Mouse (Mus musculus) limb, embryonic 12.5 days (tissue): ENCODE data around the gene Mbd3. TPM values are rescaled to one million over a fixed set of nuclear protein-coding genes. Genes with fewer than 3 reads are reported as not detected.

Source experiments
- ATAC-seq: fragments of 200-750 bp; cut with Nextera tagmentation; 2 replicates; pipeline ENCODE4 v1.8.0; 2017; ENCODE audit warnings: low read depth, moderate TSS enrichment; ENCODE audit not compliant: insufficient number of reproducible peaks, insufficient read depth, low FRiP score, low TSS enrichment
- H3K27ac ChIP-seq: fragments of 300-500 bp; sonication (generic); 2 replicates; pipeline ENCODE4 v1.5.1; 2016; ENCODE audit warnings: mild to moderate bottlenecking, moderate library complexity
- H3K27me3 ChIP-seq: fragments of 300-500 bp; sonication (generic); 2 replicates; pipeline ENCODE4 v1.6.1; 2016; ENCODE audit warnings: mild to moderate bottlenecking, moderate library complexity
- H3K36me3 ChIP-seq: fragments of 300-500 bp; sonication (generic); 2 replicates; pipeline ENCODE4 v1.6.1; 2016; ENCODE audit warnings: mild to moderate bottlenecking, moderate library complexity
- H3K4me1 ChIP-seq: fragments of 300-500 bp; sonication (generic); replicated peaks from 2 replicates; pipeline ENCODE4 v1.6.1; 2016
- H3K4me2 ChIP-seq: fragments of 300-500 bp; sonication (generic); 2 replicates; pipeline ENCODE4 v1.6.1; 2016; ENCODE audit warnings: mild to moderate bottlenecking, moderate library complexity
- H3K4me3 ChIP-seq: fragments of 300-500 bp; sonication (generic); replicated peaks from 2 replicates; pipeline ENCODE4 v1.5.1; 2016; ENCODE audit warnings: mild to moderate bottlenecking
- H3K9ac ChIP-seq: fragments of 300-500 bp; sonication (generic); replicated peaks from 2 replicates; pipeline ENCODE4 v1.6.1; 2016; ENCODE audit warnings: mild to moderate bottlenecking, moderate library complexity
- H3K9me3 ChIP-seq: fragments of 300-500 bp; sonication (generic); 2 replicates; pipeline ENCODE4 v1.6.1; 2016; ENCODE audit warnings: mild to moderate bottlenecking, moderate library complexity
- WGBS: fragments of 180-500 bp; shearing (Covaris S2); methylation state at CpG from one replicate; pipeline ENCODE4 v1.1.7; 2016; 5-methylcytosine and 5-hydroxymethylcytosine counted together
- polyA plus RNA-seq: library from polyadenylated mRNA; unstranded; fragments of >200 nt; fragmentation: Nextera tagmentation; extraction: Ambion mirVana; gene quantifications from 2 replicates; pipeline ENCODE4 v1.2.1, GENCODE M21; 2016

Mbd3 gene
- polyA plus RNA-seq, 1 experiment from 2014 or later: 364 TPM

- Histone ChIP-seq H3K9me3 (peaks cover 11% of the 10 kb centered on the region; the same call in 1 of the 2 replicates), H3K27me3 (no peaks in the 10 kb centered on the region), H3K36me3 (peaks cover 99% of the 10 kb centered on the region), H3K4me2 (no peak overlapping the region), H3K27ac (no peak overlapping the region), H3K9ac (no peak overlapping the region), H3K4me3 (no peak overlapping the region), H3K4me1 (peaks cover 16% of the 10 kb centered on the region; the same call in 1 of the 2 replicates)
- 48% methylated on average over 4 of the region's 4 CpGs for WGBS
- no peak for ATAC-seq
Observed at GRCm38 (mm10) chr10:80423562-80423961, 24.2 kb upstream of the Mbd3 start.

GRCm38 (mm10) chr10:80421651-80422472 lies 22.5 kb upstream of the Mbd3 start:
- 94% methylated on average over 9 of the region's 9 CpGs for WGBS
- H3K4me2 ChIP-seq: no peak overlapping the region
- H3K27me3 ChIP-seq: no peaks in the 10 kb centered on the region
- no peak for ATAC-seq
- H3K27ac ChIP-seq: no peak overlapping the region
- peaks cover 11% of the 10 kb centered on the region; the same call in 1 of the 2 replicates for H3K9me3 ChIP-seq
- H3K4me3 ChIP-seq: no peak overlapping the region
- peaks cover 17% of the 10 kb centered on the region; the same call in 1 of the 2 replicates for H3K4me1 ChIP-seq
- no peak overlapping the region for H3K9ac ChIP-seq
- peaks cover 99% of the 10 kb centered on the region for H3K36me3 ChIP-seq

DNA sequence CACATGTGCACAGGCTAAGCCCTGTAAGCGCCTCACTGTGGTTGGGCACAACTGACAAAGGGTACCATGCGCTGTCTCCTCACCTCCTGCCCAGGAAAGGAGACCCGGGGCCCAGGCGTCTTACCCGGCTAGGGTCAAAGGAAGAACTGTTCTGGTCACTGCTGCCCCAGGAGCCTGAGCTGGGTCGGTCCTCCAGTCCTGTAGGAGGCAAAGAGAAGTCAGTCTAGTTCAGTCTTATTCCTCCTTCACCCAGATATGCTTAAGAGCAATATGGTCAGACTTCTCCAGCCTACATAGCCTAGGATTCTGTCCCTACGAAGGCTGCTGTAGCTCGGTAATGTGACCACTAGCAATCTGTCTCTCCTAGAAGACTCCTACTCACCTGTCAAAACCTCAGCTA lies 21.9 kb upstream of the Mbd3 start:
- Histone ChIP-seq H3K4me3 (no peak overlapping the region), H3K27ac (no peak overlapping the region)

DNA sequence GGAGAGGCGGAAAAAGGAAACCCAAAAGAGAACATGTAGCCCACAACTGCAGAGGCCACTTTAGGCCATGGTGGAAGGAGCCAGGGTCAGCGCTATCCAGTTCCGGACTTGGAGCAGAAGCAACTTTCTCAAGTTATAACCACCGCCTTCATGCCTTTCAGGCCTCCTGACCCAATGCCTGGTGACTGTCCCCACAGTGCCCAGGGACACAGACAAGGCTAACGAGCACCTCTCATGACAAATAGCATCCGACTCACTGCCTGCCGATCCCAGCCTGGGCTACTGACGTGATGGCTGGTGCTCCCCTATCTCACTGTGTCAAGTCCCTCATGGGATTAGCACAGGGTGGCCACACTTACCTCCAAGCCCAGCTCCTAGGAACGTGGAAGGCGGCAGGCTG lies 21.4 kb upstream of the Mbd3 start:
- no peak for ATAC-seq
- no peak overlapping the region; the same call in 1 of the 2 replicates for H3K4me3 ChIP-seq
- peaks cover 17% of the 10 kb centered on the region; the same call in 1 of the 2 replicates for H3K4me1 ChIP-seq
- WGBS: 91% methylated on average over 10 of the region's 10 CpGs
- H3K4me2 ChIP-seq: no peak overlapping the region
- H3K9ac ChIP-seq: no peak overlapping the region
- H3K27me3 ChIP-seq: no peaks in the 10 kb centered on the region
- peaks cover 99% of the 10 kb centered on the region for H3K36me3 ChIP-seq
- H3K27ac ChIP-seq: no peak overlapping the region
- H3K9me3 ChIP-seq: peaks cover 9% of the 10 kb centered on the region; the same call in 1 of the 2 replicates

More for the DNA sequence above, 21.9 kb upstream of the Mbd3 start:
- 96% methylated on average over 8 of the region's 8 CpGs for WGBS
- Histone ChIP-seq H3K4me1 (peaks cover 17% of the 10 kb centered on the region; the same call in 1 of the 2 replicates), H3K4me2 (no peak overlapping the region), H3K9ac (no peak overlapping the region), H3K9me3 (peaks cover 11% of the 10 kb centered on the region; the same call in 1 of the 2 replicates), H3K36me3 (peaks cover 99% of the 10 kb centered on the region), H3K27me3 (no peaks in the 10 kb centered on the region)
- ATAC-seq: no peak

DNA sequence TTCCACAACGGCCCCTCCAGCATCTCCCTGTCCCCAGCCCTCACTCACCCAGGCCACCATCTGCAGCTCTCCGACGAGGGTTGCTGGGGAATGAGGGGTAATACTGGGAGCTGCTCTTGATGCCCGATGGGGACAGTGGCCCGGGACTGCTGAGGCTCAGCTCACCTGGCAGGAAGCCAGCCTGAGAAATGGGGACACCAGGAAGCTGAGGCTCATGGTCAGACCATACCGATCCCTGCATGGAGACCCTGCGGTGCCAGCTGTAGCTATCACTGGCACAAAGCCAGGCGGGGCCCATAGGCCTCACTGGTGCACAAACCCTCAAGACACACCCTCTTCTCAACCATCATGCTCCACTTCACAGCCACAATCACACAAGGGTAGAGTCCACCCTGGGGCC lies 20.1 kb upstream of the Mbd3 start:
- Histone ChIP-seq H3K4me1 (peaks cover 17% of the 10 kb centered on the region; the same call in 1 of the 2 replicates), H3K27ac (no peak overlapping the region), H3K9me3 (no peaks in the 10 kb centered on the region), H3K27me3 (no peaks in the 10 kb centered on the region), H3K4me3 (no peak overlapping the region), H3K36me3 (peaks cover 99% of the 10 kb centered on the region), H3K4me2 (no peak overlapping the region), H3K9ac (no peak overlapping the region)
- 89% methylated on average over 8 of the region's 8 CpGs for WGBS
- no peak for ATAC-seq

DNA sequence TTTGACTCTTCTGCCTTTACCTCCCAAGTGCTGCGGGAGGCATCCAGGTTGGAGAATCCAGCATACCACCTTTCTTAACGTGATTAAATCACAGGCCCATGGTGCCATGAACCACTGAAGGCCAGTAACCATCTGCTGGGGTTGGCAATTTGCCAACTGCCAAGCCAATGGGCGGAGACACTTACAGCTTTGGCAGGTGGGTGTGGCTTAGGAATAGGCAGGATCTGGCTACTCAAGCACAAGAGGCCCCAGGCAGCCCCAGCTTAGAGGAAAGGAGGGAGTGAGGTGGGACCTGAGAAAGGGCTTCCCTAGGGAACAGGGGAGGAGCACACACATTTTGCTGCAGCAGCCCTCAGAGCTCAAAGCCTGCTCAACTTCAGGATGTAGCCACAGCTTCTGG lies 19.0 kb upstream of the Mbd3 start:
- H3K4me3 ChIP-seq: no peak overlapping the region
- H3K4me1 ChIP-seq: peaks cover 11% of the 10 kb centered on the region; the same call in 1 of the 2 replicates
- no peak for ATAC-seq
- no peak overlapping the region for H3K27ac ChIP-seq
- WGBS: 76% methylated on average over 3 of the region's 3 CpGs
- H3K9ac ChIP-seq: no peak overlapping the region
- peaks cover 99% of the 10 kb centered on the region for H3K36me3 ChIP-seq
- H3K4me2 ChIP-seq: no peak overlapping the region
- no peaks in the 10 kb centered on the region for H3K9me3 ChIP-seq
- H3K27me3 ChIP-seq: no peaks in the 10 kb centered on the region

- no peak overlapping the region for H3K9ac ChIP-seq
- WGBS: 100% methylated on average over 1 of the region's 1 CpGs
- peaks cover 100% of the 10 kb centered on the region for H3K36me3 ChIP-seq
- H3K4me2 ChIP-seq: no peak overlapping the region
- H3K4me3 ChIP-seq: no peak overlapping the region
- H3K27ac ChIP-seq: no peak overlapping the region
- no peaks in the 10 kb centered on the region for H3K27me3 ChIP-seq
- no peak for ATAC-seq
- H3K4me1 ChIP-seq: peaks cover 11% of the 10 kb centered on the region; the same call in 1 of the 2 replicates
- H3K9me3 ChIP-seq: no peaks in the 10 kb centered on the region
Observed at GRCm38 (mm10) chr10:80417841-80418240, 18.5 kb upstream of the Mbd3 start.

- H3K27ac ChIP-seq: no peak overlapping the region
- H3K4me3 ChIP-seq: no peak overlapping the region
- H3K27me3 ChIP-seq: no peaks in the 10 kb centered on the region
- 93% methylated on average over 10 of the region's 10 CpGs for WGBS
- no peak overlapping the region for H3K4me2 ChIP-seq
- no peak for ATAC-seq
- no peak overlapping the region for H3K9ac ChIP-seq
- peaks cover 11% of the 10 kb centered on the region; the same call in 1 of the 2 replicates for H3K4me1 ChIP-seq
- H3K9me3 ChIP-seq: no peaks in the 10 kb centered on the region
- H3K36me3 ChIP-seq: peaks cover 100% of the 10 kb centered on the region
Observed at GRCm38 (mm10) chr10:80417371-80417770, 18.0 kb upstream of the Mbd3 start.

- Histone ChIP-seq H3K4me1 (peaks cover 11% of the 10 kb centered on the region; the same call in 1 of the 2 replicates), H3K4me3 (no peak overlapping the region), H3K9ac (no peak overlapping the region), H3K27ac (no peak overlapping the region), H3K36me3 (peaks cover 100% of the 10 kb centered on the region), H3K9me3 (no peaks in the 10 kb centered on the region), H3K4me2 (no peak overlapping the region), H3K27me3 (no peaks in the 10 kb centered on the region)
- WGBS: 89% methylated on average over 7 of the region's 7 CpGs
- no peak for ATAC-seq
Observed at GRCm38 (mm10) chr10:80415566-80415965, 16.2 kb upstream of the Mbd3 start.

DNA sequence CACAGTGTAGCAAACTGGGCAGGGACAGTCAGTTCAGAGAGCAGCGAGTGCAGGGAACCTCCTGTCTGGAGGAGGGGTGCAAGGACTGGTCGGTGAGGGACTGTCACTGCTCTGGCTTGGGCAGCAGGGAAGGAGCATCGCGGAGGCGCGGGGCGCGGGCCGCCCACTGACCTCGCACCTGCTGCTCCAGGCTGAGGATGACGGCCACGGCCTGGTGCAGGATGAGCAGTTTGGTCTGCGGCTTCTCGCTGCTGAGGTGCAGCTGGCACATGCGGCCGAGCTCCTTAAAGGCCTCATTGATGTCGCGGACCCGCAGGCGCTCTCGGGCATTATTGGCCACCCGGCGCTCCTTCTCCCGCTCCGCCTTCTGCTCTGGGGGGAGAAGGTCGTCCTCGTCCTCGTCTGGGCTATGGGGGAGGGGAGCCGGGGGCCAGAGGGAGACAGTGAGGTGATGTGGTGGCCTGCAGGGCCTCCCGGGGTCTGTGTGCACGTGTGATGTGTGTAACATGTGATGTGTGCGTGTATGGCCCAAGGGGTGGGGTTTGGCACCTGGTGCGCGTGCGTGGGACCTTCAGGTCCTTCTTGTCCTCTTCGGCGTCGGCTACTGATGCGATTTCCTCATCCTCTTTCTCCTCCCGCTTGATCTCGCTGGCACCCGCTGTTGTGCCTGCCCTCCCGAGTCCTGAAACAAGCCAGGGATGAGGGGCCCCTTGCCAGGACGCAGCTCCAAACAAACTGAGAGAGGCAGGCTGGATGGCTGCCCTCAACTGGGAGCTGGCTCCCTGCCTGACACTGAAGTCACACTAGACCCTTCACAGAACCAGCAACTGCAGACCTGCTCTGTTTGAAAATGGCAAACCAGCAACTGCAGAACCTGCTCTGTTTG lies 13.5 kb upstream of the Mbd3 start:
- no peak overlapping the region for H3K4me2 ChIP-seq
- no peaks in the 10 kb centered on the region for H3K27me3 ChIP-seq
- WGBS: 90% methylated on average over 44 of the region's 44 CpGs
- H3K36me3 ChIP-seq: peaks cover 95% of the 10 kb centered on the region
- no peak overlapping the region for H3K27ac ChIP-seq
- H3K4me1 ChIP-seq: peaks cover 2% of the 10 kb centered on the region
- no peak overlapping the region for H3K4me3 ChIP-seq
- ATAC-seq: no peak
- no peak overlapping the region for H3K9ac ChIP-seq
- H3K9me3 ChIP-seq: no peaks in the 10 kb centered on the region

DNA sequence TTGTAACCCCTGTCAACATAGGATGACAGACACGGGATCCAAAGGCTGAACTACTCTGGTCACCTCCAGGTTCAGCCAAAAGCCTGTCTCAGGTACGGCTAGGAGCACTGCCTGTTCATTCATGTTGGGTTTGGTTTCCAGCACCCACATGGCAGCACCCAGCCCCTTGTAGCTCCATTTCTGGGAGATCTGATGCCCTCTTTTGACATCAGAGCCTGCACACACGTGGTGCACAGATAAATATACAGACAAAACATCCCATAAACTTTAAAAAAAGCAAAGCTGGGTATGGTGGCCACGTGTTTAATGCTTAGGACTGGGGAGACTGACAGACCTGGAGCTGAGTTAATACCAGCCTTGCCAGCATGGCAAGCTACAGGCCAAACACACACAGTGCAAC lies 8.6 kb upstream of the Mbd3 start:
- no peaks in the 10 kb centered on the region for H3K27me3 ChIP-seq
- no peak for ATAC-seq
- 0 out of 2 replicates have a peak overlapping the region, but pooled peaks have one; percentile 83 for H3K27ac ChIP-seq
- peak overlapping the region; percentile 79; the same call in 1 of the 2 replicates for H3K9ac ChIP-seq
- peaks cover 70% of the 10 kb centered on the region for H3K36me3 ChIP-seq
- WGBS: 38% methylated on average over 4 of the region's 4 CpGs
- 0 out of 2 replicates have a peak, but pooled peaks cover 5% of the 10 kb centered on the region for H3K9me3 ChIP-seq
- no peak overlapping the region for H3K4me3 ChIP-seq
- H3K4me1 ChIP-seq: peaks cover 28% of the 10 kb centered on the region
- H3K4me2 ChIP-seq: no peak overlapping the region
